Mouse (Mus musculus): Measurements from ENCODE around the gene Cirbp.

GRCm38 (mm10) chr10:80169651-80170050 lies 3.9 kb downstream of the Cirbp start:
- TF ChIP-seq POLR2A (IDR thresholded peaks at IDR 0.05; ENCODE audit: borderline replicate concordance, extremely low read depth, low read depth, low read length) (no peak), CTCF (IDR thresholded peaks at IDR 0.05; ENCODE audit: insufficient read depth, low read length) (no peak)
